27 mouse cellular contexts compared by ENCODE assay signal in the genomic region with DNA sequence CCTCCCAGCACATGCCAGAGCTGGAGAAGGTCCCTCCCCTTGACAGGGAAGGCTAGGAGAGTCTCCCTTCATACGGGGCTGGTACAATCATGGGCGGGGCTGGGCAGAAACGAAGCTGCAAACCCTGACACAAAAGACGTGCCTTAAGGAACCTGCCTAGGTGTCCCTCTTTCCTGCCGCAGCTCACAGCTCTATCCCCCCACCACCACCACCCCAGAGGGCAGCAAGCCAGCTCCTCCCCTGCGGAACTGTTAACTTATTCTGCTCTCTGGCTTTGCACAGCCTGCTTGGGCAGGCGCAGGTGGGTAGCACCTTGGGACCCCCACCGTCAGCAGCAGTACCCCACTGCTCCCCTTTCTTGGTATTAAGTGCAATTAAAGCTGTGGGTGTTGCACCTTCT. TPM values are rescaled to one million over a fixed set of nuclear protein-coding genes. Genes with fewer than 3 reads are reported as not detected.
"Had no signal": no experiment of that assay in that cellular context is flagged by ENCODE, and none has a peak within 500 bp of the region (broad histone marks: within the 10 kb centered on the region; RNA-seq: fewer than 3 reads in every experiment).

No protein-coding gene starts in this region.

- H3K4me1 ChIP-seq: liver, embryonic 13.5 days had no signal

- H3K9ac ChIP-seq: liver, embryonic 13.5 days; lung, embryonic 14.5 days had no signal

- H3K27me3 ChIP-seq: liver, embryonic 13.5 days had no signal

- ATAC-seq: inflammation-experienced regulatory T-cells, adult 6 months; lung, postnatal 0 days had no signal

- H3K27ac ChIP-seq: kidney, postnatal 0 days; layer of hippocampus, adult 2 months; liver, embryonic 13.5 days; macrophage had no signal

- H3K4me3 ChIP-seq: layer of hippocampus, adult 2 months; liver, embryonic 13.5 days had no signal

- DNase-seq: kidney, adult 11 months; layer of hippocampus, adult 9-11 months; liver, embryonic 13.5 days; lung, embryonic 14.5 days; midbrain, embryonic 14.5 days; right cerebral cortex, adult 18-20 months; right cerebral cortex, postnatal 14 days; right cerebral cortex, postnatal 4 days; thymus, adult 18-20 months; thymus, postnatal 36 days had no signal

- H3K4me2 ChIP-seq: liver, embryonic 13.5 days; lung, embryonic 14.5 days had no signal

- H3K9me3 ChIP-seq: liver, embryonic 13.5 days had no signal

RNA-seq across cellular contexts. Expression of a gene that starts 29.7 kb away (rescaled TPM):
- total RNA-seq: layer of hippocampus, adult 2 months; layer of hippocampus, postnatal 25 days; left cerebral cortex, adult 18-20 months; left cerebral cortex, postnatal 25 days; liver, adult 2 months had no signal
- polyA plus RNA-seq: liver, embryonic 13.5 days; liver, embryonic 16.5 days; macrophage; neural tube, embryonic 11.5 days had no signal

RNA-seq across cellular contexts. Expression of a gene that starts 31.1 kb away (rescaled TPM):
- polyA plus RNA-seq: liver, adult 2 months had no signal

RNA-seq across cellular contexts. Expression of a gene that starts 51.3 kb away (rescaled TPM):
- total RNA-seq: layer of hippocampus, adult 2 months; layer of hippocampus, postnatal 25 days; left cerebral cortex, adult 18-20 months; left cerebral cortex, postnatal 25 days; liver, adult 2 months; megakaryocyte, adult 5-6 weeks; monocyte, adult 5-6 weeks had no signal
- polyA plus RNA-seq: kidney, embryonic 14.5 days; kidney, postnatal 0 days; limb, embryonic 11.5 days; limb, embryonic 14.5 days; liver, adult 2 months; liver, embryonic 13.5 days; liver, embryonic 16.5 days; lung, embryonic 14.5 days; macrophage; neural tube, embryonic 11.5 days; stomach, embryonic 14.5 days had no signal
